ENCODE assay signal across 8 mouse cellular contexts in the genomic region with DNA sequence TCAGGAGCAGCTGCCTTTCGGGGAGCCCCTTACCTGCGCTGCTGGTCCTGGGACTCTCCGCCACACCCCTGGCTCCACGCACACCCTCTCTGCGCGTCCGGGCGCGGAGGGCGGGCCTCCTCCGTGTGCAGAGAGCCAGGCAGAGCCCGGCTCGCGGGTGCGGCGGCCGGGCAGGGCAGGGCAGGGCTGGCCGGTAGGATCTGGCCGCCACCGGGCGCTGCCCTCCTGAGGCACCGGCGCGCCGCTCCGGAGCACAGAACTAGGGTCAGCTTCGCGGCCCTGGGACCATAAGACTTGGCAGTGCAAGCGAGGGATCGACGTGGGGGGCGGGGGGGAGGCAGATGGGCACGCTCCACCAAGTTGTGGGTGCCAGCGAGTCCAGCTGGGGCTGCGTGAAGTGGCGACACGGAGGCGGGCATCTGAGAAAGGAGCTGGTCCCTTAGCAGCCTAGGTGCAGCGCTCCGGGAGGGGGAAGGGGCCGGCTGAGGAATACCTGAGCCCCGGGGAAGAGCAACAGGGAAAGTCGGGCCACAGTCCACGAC. TPM values are rescaled to one million over a fixed set of nuclear protein-coding genes. Genes with fewer than 3 reads are reported as not detected.
A peak's percentile ranks its signal among the peaks of the same experiment; 100 is the strongest.
DNase-seq lines count a peak whose midpoint lies in the region; ATAC-seq and TF ChIP-seq lines count a peak whose summit lies in the region.

A gene (minus strand): TSS at position 62 of the 542 bp plus-strand sequence.

- peaks cover 22% of the 10 kb centered on the region for H3K4me1 ChIP-seq in embryonic facial prominence, embryonic 10.5 days
- peaks cover 8% of the 10 kb centered on the region for H3K4me1 ChIP-seq in hindbrain, embryonic 13.5 days (replicated peaks)
- H3K4me1 ChIP-seq in limb, embryonic 14.5 days (ENCODE audit: control insufficient read depth, insufficient read depth, low read length) = peaks cover 5% of the 10 kb centered on the region; the same call in 1 of the 2 replicates
- H3K4me1 ChIP-seq in midbrain, embryonic 16.5 days (ENCODE audit: control insufficient read depth, insufficient read depth, low read length) = peaks cover 4% of the 10 kb centered on the region; the same call in 1 of the 2 replicates

- WGBS in embryonic facial prominence, embryonic 10.5 days = 4% methylated on average over 44 of the region's 44 CpGs
- WGBS in hindbrain, embryonic 13.5 days = 6% methylated on average over 40 of the region's 44 CpGs
- WGBS in limb, embryonic 14.5 days = 8% methylated on average over 32 of the region's 44 CpGs
- 7% methylated on average over 36 of the region's 44 CpGs for WGBS in midbrain, embryonic 16.5 days

- H3K9ac ChIP-seq in hindbrain, embryonic 13.5 days = peak within 1 kb of the TSS; percentile 65
- H3K9ac ChIP-seq in limb, embryonic 14.5 days (ENCODE audit: low read depth, low read length, severe bottlenecking) = peak within 1 kb of the TSS; percentile 55
- H3K9ac ChIP-seq in midbrain, embryonic 16.5 days (ENCODE audit: low read depth, low read length) = peak within 1 kb of the TSS; percentile 51

- peak within 1 kb of the TSS; percentile 57 for H3K4me3 ChIP-seq in embryonic facial prominence, embryonic 10.5 days
- peak within 1 kb of the TSS; percentile 36 for H3K4me3 ChIP-seq in hindbrain, embryonic 13.5 days
- H3K4me3 ChIP-seq in limb, embryonic 14.5 days (replicated peaks; ENCODE audit: low read length) = peak within 1 kb of the TSS; percentile 41
- peak within 1 kb of the TSS; percentile 40 for H3K4me3 ChIP-seq in midbrain, embryonic 16.5 days (ENCODE audit: low read depth, low read length)

- peaks cover 62% of the 10 kb centered on the region for H3K27me3 ChIP-seq in embryonic facial prominence, embryonic 10.5 days (replicated peaks; ENCODE audit: low read depth, poor library complexity, severe bottlenecking)
- H3K27me3 ChIP-seq in hindbrain, embryonic 13.5 days = peaks cover 45% of the 10 kb centered on the region
- H3K27me3 ChIP-seq in limb, embryonic 14.5 days (ENCODE audit: control insufficient read depth, insufficient read depth, low read length) = peaks cover 28% of the 10 kb centered on the region
- H3K27me3 ChIP-seq in midbrain, embryonic 16.5 days (ENCODE audit: control insufficient read depth, insufficient read depth, low read depth, low read length) = peaks cover 21% of the 10 kb centered on the region

- H3K27ac ChIP-seq in embryonic facial prominence, embryonic 10.5 days (replicated peaks) = peak within 1 kb of the TSS; percentile 71
- no peak within 1 kb of the TSS for H3K27ac ChIP-seq in hindbrain, embryonic 13.5 days
- H3K27ac ChIP-seq in limb, embryonic 14.5 days (replicated peaks; ENCODE audit: low read depth, low read length) = no peak within 1 kb of the TSS
- H3K27ac ChIP-seq in midbrain, embryonic 16.5 days (ENCODE audit: low read length) = no peak within 1 kb of the TSS

- peak within 1 kb of the TSS; percentile 67 for H3K4me2 ChIP-seq in hindbrain, embryonic 13.5 days
- H3K4me2 ChIP-seq in limb, embryonic 14.5 days (replicated peaks; ENCODE audit: low read depth, low read length, severe bottlenecking) = peak within 1 kb of the TSS; percentile 80
- H3K4me2 ChIP-seq in midbrain, embryonic 16.5 days (ENCODE audit: low read length) = peak within 1 kb of the TSS; percentile 81

- peak; percentile 54 for DNase-seq in adrenal gland, postnatal 10 days
- DNase-seq in adrenal gland, postnatal 4 days (ENCODE audit: low spot score in 2 of 2) = no peak
- peak; percentile 43 for DNase-seq in embryonic facial prominence, embryonic 10.5 days (ENCODE audit: low spot score)
- DNase-seq in limb, embryonic 14.5 days (ENCODE audit: low spot score) = no peak
- DNase-seq in spleen, adult 12 weeks (ENCODE audit: low spot score) = no peak
- no peak for DNase-seq in layer of hippocampus, postnatal 25 days (ENCODE audit: extremely low spot score in 1 of 2, low spot score in 1 of 2)

- peak; percentile 24; the same call in 1 of the 2 replicates for ATAC-seq in hindbrain, embryonic 13.5 days (ENCODE audit: low FRiP score)
- no peak for ATAC-seq in limb, embryonic 14.5 days (ENCODE audit: low FRiP score, low read depth)
- no peak for ATAC-seq in midbrain, embryonic 16.5 days

- no peaks in the 10 kb centered on the region for H3K36me3 ChIP-seq in embryonic facial prominence, embryonic 10.5 days (replicated peaks)
- H3K36me3 ChIP-seq in hindbrain, embryonic 13.5 days = no peaks in the 10 kb centered on the region
- H3K36me3 ChIP-seq in limb, embryonic 14.5 days (ENCODE audit: control insufficient read depth, insufficient read depth, low read length) = no peaks in the 10 kb centered on the region
- no peaks in the 10 kb centered on the region for H3K36me3 ChIP-seq in midbrain, embryonic 16.5 days (ENCODE audit: control insufficient read depth, insufficient read depth, low read length)

- no peak for TF ChIP-seq POLR2A in limb, embryonic 14.5 days (IDR thresholded peaks at IDR 0.05; ENCODE audit: borderline replicate concordance, extremely low read depth, insufficient read depth, insufficient read length)

- no peaks in the 10 kb centered on the region for H3K9me3 ChIP-seq in embryonic facial prominence, embryonic 10.5 days
- no peaks in the 10 kb centered on the region for H3K9me3 ChIP-seq in hindbrain, embryonic 13.5 days
- H3K9me3 ChIP-seq in limb, embryonic 14.5 days (ENCODE audit: control insufficient read depth, low read length) = no peaks in the 10 kb centered on the region
- no peaks in the 10 kb centered on the region for H3K9me3 ChIP-seq in midbrain, embryonic 16.5 days (replicated peaks; ENCODE audit: control insufficient read depth, low read length, poor library complexity, severe bottlenecking)

RNA-seq across cellular contexts. Expression of the gene that starts here (rescaled TPM):
- 1 to 10 TPM; 2.3 to 2.9 TPM for total RNA-seq in adrenal gland, postnatal 10 days (2021)
- total RNA-seq in adrenal gland, postnatal 4 days (2021) = 1 to 10 TPM in 1 of 2 experiments, under 1 TPM in 1; 0.54 to 2.5 TPM
- polyA plus RNA-seq in embryonic facial prominence, embryonic 10.5 days (2016; fragmentation: Nextera tagmentation; extraction: Ambion mirVana) = not detected in 2 replicates
- not detected in 2 replicates for polyA plus RNA-seq in hindbrain, embryonic 13.5 days (2015; fragmentation: Nextera tagmentation; extraction: Ambion mirVana)
- polyA plus RNA-seq in limb, embryonic 14.5 days (2012; rRNA removed) = 0.05 and 0.08 TPM in 2 replicates
- 0.17 TPM in 1 of 2 replicates, not detected in the other for polyA plus RNA-seq in limb, embryonic 14.5 days (2014; fragmentation: Nextera tagmentation; extraction: Ambion mirVana)
- polyA plus RNA-seq in midbrain, embryonic 16.5 days (2015; fragmentation: Nextera tagmentation; extraction: Ambion mirVana) = not detected in 2 replicates
- total RNA-seq in layer of hippocampus, postnatal 25 days (2021) = under 1 TPM; 0.42 to 0.54 TPM

Comparison
In these comparisons a context has a peak if more than half of its experiments do, and no peak if none do; other contexts are left out.
1. Peak in DNase-seq, H3K4me3 ChIP-seq and H3K27ac ChIP-seq in embryonic facial prominence, embryonic 10.5 days; RNA of the gene not detected or under 1 TPM.
2. Peak in ATAC-seq, H3K4me3 ChIP-seq, H3K9ac ChIP-seq and H3K4me2 ChIP-seq in hindbrain, embryonic 13.5 days; RNA of the gene not detected or under 1 TPM.